Mouse (Mus musculus) liver, embryonic 15.5 days (tissue): ENCODE measurements around the gene Olfr1047. TPM values are rescaled to one million over a fixed set of nuclear protein-coding genes. Genes with fewer than 3 reads are reported as not detected.

Experiments
- polyA plus RNA-seq: library from polyadenylated mRNA; unstranded; fragments of >200 nt; fragmentation: Nextera tagmentation; extraction: Ambion mirVana; gene quantifications from 2 replicates; pipeline ENCODE4 v1.2.1, GENCODE M21; 2015

Olfr1047 gene
- polyA plus RNA-seq, 1 experiment from 2014 or later, result not detected

Other genes starting within 250 kb of the Olfr1047 start
- gene Olfr1031, start 241.1 kb downstream of the Olfr1047 start, polyA plus RNA-seq, result not detected in 2 replicates
- gene Olfr1032, start 225.9 kb downstream of the Olfr1047 start, polyA plus RNA-seq, result not detected in 2 replicates
- 0.98 and 1.3 TPM in 2 replicates for gene Olfr1033, start 210.8 kb downstream of the Olfr1047 start, polyA plus RNA-seq
- gene Olfr1034, start 185.5 kb downstream of the Olfr1047 start, polyA plus RNA-seq, result 0.05 TPM in 2 replicates
- not detected in 2 replicates for gene Olfr1036, start 157.4 kb downstream of the Olfr1047 start, polyA plus RNA-seq
- gene Olfr1037, start 144.0 kb downstream of the Olfr1047 start, polyA plus RNA-seq, result not detected in 2 replicates
- not detected in 2 replicates for gene Olfr1039, start 95.5 kb downstream of the Olfr1047 start, polyA plus RNA-seq
- not detected in 2 replicates for gene Olfr1040, start 84.7 kb downstream of the Olfr1047 start, polyA plus RNA-seq
- gene Olfr1042, start 69.6 kb downstream of the Olfr1047 start, polyA plus RNA-seq, result not detected in 2 replicates
- gene Olfr1043, start 63.9 kb downstream of the Olfr1047 start, polyA plus RNA-seq, result not detected in 2 replicates
- gene Olfr1044, start 53.6 kb downstream of the Olfr1047 start, polyA plus RNA-seq, result not detected in 2 replicates
- gene Olfr52, start 45.7 kb downstream of the Olfr1047 start, polyA plus RNA-seq, result not detected in 2 replicates
- gene Olfr1045, start 28.4 kb downstream of the Olfr1047 start, polyA plus RNA-seq, result not detected in 2 replicates
- not detected in 2 replicates for gene Olfr1046, start 12.1 kb downstream of the Olfr1047 start, polyA plus RNA-seq
- gene Olfr1048, start 8.9 kb upstream of the Olfr1047 start, polyA plus RNA-seq, result not detected in 2 replicates
- not detected in 2 replicates for gene Olfr1049, start 26.9 kb upstream of the Olfr1047 start, polyA plus RNA-seq
- gene Olfr1051, start 47.7 kb upstream of the Olfr1047 start, polyA plus RNA-seq, result not detected in 2 replicates
- not detected in 2 replicates for gene Olfr1052, start 61.1 kb upstream of the Olfr1047 start, polyA plus RNA-seq
- gene Olfr1053, start 83.9 kb upstream of the Olfr1047 start, polyA plus RNA-seq, result not detected in 2 replicates
- gene Olfr1054, start 104.0 kb upstream of the Olfr1047 start, polyA plus RNA-seq, result not detected in 2 replicates
- gene Olfr1055, start 118.9 kb upstream of the Olfr1047 start, polyA plus RNA-seq, result not detected in 2 replicates
- not detected in 2 replicates for gene Olfr1056, start 131.1 kb upstream of the Olfr1047 start, polyA plus RNA-seq
- not detected in 2 replicates for gene Olfr1057, start 147.0 kb upstream of the Olfr1047 start, polyA plus RNA-seq
- gene Olfr1058, start 157.2 kb upstream of the Olfr1047 start, polyA plus RNA-seq, result not detected in 2 replicates
- not detected in 2 replicates for gene Olfr1061, start 182.6 kb upstream of the Olfr1047 start, polyA plus RNA-seq
- gene Olfr1062, start 195.3 kb upstream of the Olfr1047 start, polyA plus RNA-seq, result not detected in 2 replicates
- not detected in 2 replicates for gene Olfr1065, start 219.2 kb upstream of the Olfr1047 start, polyA plus RNA-seq
- gene Olfr1066, start 224.9 kb upstream of the Olfr1047 start, polyA plus RNA-seq, result not detected in 2 replicates